Mouse (Mus musculus) CH12.LX (cell line): ENCODE measurements around the gene Evpl. TPM values are rescaled to one million over a fixed set of nuclear protein-coding genes. Genes with fewer than 3 reads are reported as not detected.

Source experiments
- DNase-seq: peaks from one replicate; pipeline ENCODE4 v3.0.0-alpha.2; 2013; ENCODE audit errors: extremely low read depth
- H3K27ac ChIP-seq: 2 replicates; pipeline ENCODE4 v1.5.1; 2012; ENCODE audit warnings: low read depth, mild to moderate bottlenecking, control low read depth, moderate library complexity; ENCODE audit not compliant: insufficient read depth
- H3K27me3 ChIP-seq: replicated peaks from 2 replicates; pipeline ENCODE3; 2012; ENCODE audit warnings: inconsistent platforms
- H3K36me3 ChIP-seq, 2 experiments: replicated peaks in 1 of 2; 2 replicates each; pipeline versions ENCODE3 to v1.6.1; 2012; ENCODE audit warnings: inconsistent platforms in 1 of 2, low read length in 1 of 2, mild to moderate bottlenecking in 1 of 2, mixed read lengths in 1 of 2, moderate library complexity in 1 of 2; ENCODE audit not compliant: control insufficient read depth in 1 of 2, insufficient read depth in 1 of 2
- H3K4me1 ChIP-seq, 2 experiments: 2 replicates each; pipeline ENCODE4 v1.6.1; 2012; ENCODE audit warnings: inconsistent platforms in 1 of 2, moderate library complexity in 1 of 2; ENCODE audit not compliant: insufficient read depth in 2 of 2, control insufficient read depth in 1 of 2
- H3K4me2 ChIP-seq: 2 replicates; pipeline ENCODE4 v1.6.1; 2012; ENCODE audit warnings: low read depth, mild to moderate bottlenecking, control low read depth; ENCODE audit not compliant: poor library complexity, insufficient read depth, severe bottlenecking
- H3K4me3 ChIP-seq, 3 experiments: fragments of 150-350 bp in 1 of 3; sonication (generic) in 1 of 3; replicated peaks in 1 of 3; 2 replicates each; pipeline versions ENCODE3 to v1.5.1; 2011 to 2012; ENCODE audit warnings: low read depth in 2 of 3, low read length in 2 of 3, mild to moderate bottlenecking in 2 of 3, moderate library complexity in 2 of 3, control low read depth in 1 of 3, improper control_type of control experiment in 1 of 3, inconsistent platforms in 1 of 3, mixed read lengths in 1 of 3; ENCODE audit not compliant: poor library complexity in 1 of 3
- H3K79me2 ChIP-seq: replicated peaks from 2 replicates; pipeline ENCODE4 v1.6.1; 2012; ENCODE audit warnings: mild to moderate bottlenecking, moderate library complexity; ENCODE audit not compliant: control insufficient read depth, poor library complexity, insufficient read depth, severe bottlenecking; ENCODE audit errors: extremely low read depth
- H3K9ac ChIP-seq: 2 replicates; pipeline ENCODE4 v1.6.1; 2012; ENCODE audit warnings: low read depth, mild to moderate bottlenecking, control low read depth, moderate library complexity; ENCODE audit not compliant: insufficient read depth
- H3K9me3 ChIP-seq: replicated peaks from 2 replicates; pipeline ENCODE3; 2012; ENCODE audit warnings: low read length, inconsistent platforms, mixed read lengths
- BHLHE40 ChIP-seq: IDR thresholded peaks from 2 replicates; pipeline ENCODE4 v1.6.1; 2011; ENCODE audit warnings: mild to moderate bottlenecking, low read depth, low read length, improper control_type of control experiment
- CHD1 ChIP-seq: IDR thresholded peaks from 2 replicates; pipeline ENCODE4 v1.6.1; 2012; ENCODE audit warnings: low read depth, low read length, improper control_type of control experiment, inconsistent platforms
- CHD2 ChIP-seq: IDR thresholded peaks from 2 replicates; pipeline ENCODE4 v1.6.1; 2011; ENCODE audit warnings: low read length, improper control_type of control experiment
- E2F4 ChIP-seq: IDR thresholded peaks from 2 replicates; pipeline ENCODE4 v1.6.1; 2011; ENCODE audit warnings: low read depth, low read length, improper control_type of control experiment; ENCODE audit not compliant: insufficient replicate concordance
- ELF1 ChIP-seq: IDR thresholded peaks from 2 replicates; pipeline ENCODE4 v1.6.1; 2014; ENCODE audit warnings: low read depth, mild to moderate bottlenecking, inconsistent platforms, low read length, improper control_type of control experiment
- JUN ChIP-seq: IDR thresholded peaks from 2 replicates; pipeline ENCODE4 v1.6.1; 2011; ENCODE audit warnings: low read depth, mild to moderate bottlenecking, low read length, improper control_type of control experiment, moderate library complexity; ENCODE audit not compliant: insufficient read depth
- KAT2A ChIP-seq: IDR thresholded peaks from 2 replicates; pipeline ENCODE4 v1.6.1; 2012; ENCODE audit warnings: low read length, improper control_type of control experiment, inconsistent platforms; ENCODE audit not compliant: insufficient replicate concordance
- MAFK ChIP-seq: IDR thresholded peaks from 2 replicates; pipeline ENCODE4 v1.6.1; 2011; ENCODE audit warnings: low read length, improper control_type of control experiment; ENCODE audit not compliant: insufficient replicate concordance
- MEF2A ChIP-seq: IDR thresholded peaks from 2 replicates; pipeline ENCODE4 v1.6.1; 2014; ENCODE audit warnings: low read depth, mild to moderate bottlenecking, inconsistent platforms, low read length, improper control_type of control experiment, borderline replicate concordance
- NRF1 ChIP-seq: IDR thresholded peaks from 2 replicates; pipeline ENCODE4 v1.6.1; 2014; ENCODE audit warnings: low read depth, mild to moderate bottlenecking, inconsistent platforms, low read length, improper control_type of control experiment, moderate library complexity
- PAX5 ChIP-seq: IDR thresholded peaks from 2 replicates; pipeline ENCODE4 v1.6.1; 2012; ENCODE audit warnings: low read length, inconsistent platforms, mixed read lengths
- RCOR1 ChIP-seq: conservative IDR thresholded peaks from 2 replicates; pipeline ENCODE4 v1.6.1; 2012; ENCODE audit warnings: low read depth, mild to moderate bottlenecking, inconsistent platforms, low read length, improper control_type of control experiment
- USF2 ChIP-seq: conservative IDR thresholded peaks from 2 replicates; pipeline ENCODE4 v1.6.1; 2011; ENCODE audit warnings: low read depth, low read length, improper control_type of control experiment
- ZMIZ1 ChIP-seq: IDR thresholded peaks from 2 replicates; pipeline ENCODE4 v1.6.1; 2012; ENCODE audit warnings: low read depth, mild to moderate bottlenecking, inconsistent platforms, low read length, improper control_type of control experiment
- dilution Hi-C: fragments of 300-500 bp; cut with MboI; formaldehyde crosslinking; loops from 2 replicates; pipeline ENCODE4 v1.14.3; 2020; ENCODE audit warnings: low sequenced_read_pairs; ENCODE audit not compliant: extremely low pct_unique_long_range_greater_than_20kb, extremely low pct_ligation_motif_present
- in situ Hi-C: fragments of 300-500 bp; cut with MboI; formaldehyde crosslinking; loops from 3 replicates; pipeline ENCODE4 v1.14.3; 2019; ENCODE audit warnings: low sequenced_read_pairs, low pct_ligation_motif_present, low pct_unique_long_range_greater_than_20kb, mixed read lengths
- polyA plus RNA-seq: library from polyadenylated mRNA; unstranded; fragments of >175 nt; gene quantifications from 2 replicates; pipeline ENCODE4 v1.2.1, GENCODE M21; 2012; ENCODE audit warnings: low read depth; ENCODE audit not compliant: insufficient read length
- total RNA-seq, 2 experiments: library from RNA; depleted of rRNA; stranded (reverse); fragments of 300-350 nt in 1 of 2; fragments of >200 nt in 1 of 2; gene quantifications; 2 replicates each; pipeline ENCODE4 v1.2.3; 2012 to 2014

Evpl gene
- total and polyA plus RNA-seq, 3 experiments: 0.21 to 0.23 TPM; not detected in 1

DNA sequence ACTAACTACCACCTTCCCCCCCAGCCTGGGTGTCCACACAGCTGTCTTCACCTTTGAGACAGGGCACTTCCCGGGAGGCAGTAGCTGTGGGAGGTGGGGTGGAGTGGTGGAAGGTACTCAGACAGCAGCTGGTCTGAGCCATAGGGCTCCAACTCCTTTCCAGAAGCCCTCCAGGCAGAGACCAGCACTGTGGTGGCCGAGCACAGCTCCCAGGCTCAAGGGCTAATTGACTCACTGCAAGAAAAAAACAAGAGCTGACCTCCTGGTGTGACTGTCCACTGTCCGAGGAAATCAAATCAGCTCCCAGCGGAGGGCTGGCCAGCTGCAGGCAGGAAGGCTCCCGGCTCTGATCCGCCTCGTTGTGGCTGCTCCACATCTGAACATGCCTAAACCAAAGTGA is 1.9 kb upstream of the Evpl start:
- H3K9me3 ChIP-seq: no peaks in the 10 kb centered on the region
- H3K36me3 ChIP-seq: peaks cover 11 to 22% of the 10 kb centered on the region in 2 experiments
- in situ Hi-C loops (no loop called here), dilution Hi-C loops (no loop called here)
- H3K4me1 ChIP-seq: peaks cover 7 to 10% of the 10 kb centered on the region in 2 experiments
- H3K9ac ChIP-seq: no peak overlapping the region
- no peaks in the 10 kb centered on the region for H3K79me2 ChIP-seq
- no peaks in the 10 kb centered on the region for H3K27me3 ChIP-seq
- DNase-seq: no peak
- TF ChIP-seq BHLHE40 (no peak), MAFK (no peak), CHD1 (no peak), CHD2 (no peak), PAX5 (no peak), NRF1 (no peak), MEF2A (no peak), ZMIZ1 (no peak), E2F4 (no peak)
- no peak overlapping the region for H3K4me2 ChIP-seq
- H3K27ac ChIP-seq: no peak overlapping the region
- no peak overlapping the region for H3K4me3 ChIP-seq

DNA sequence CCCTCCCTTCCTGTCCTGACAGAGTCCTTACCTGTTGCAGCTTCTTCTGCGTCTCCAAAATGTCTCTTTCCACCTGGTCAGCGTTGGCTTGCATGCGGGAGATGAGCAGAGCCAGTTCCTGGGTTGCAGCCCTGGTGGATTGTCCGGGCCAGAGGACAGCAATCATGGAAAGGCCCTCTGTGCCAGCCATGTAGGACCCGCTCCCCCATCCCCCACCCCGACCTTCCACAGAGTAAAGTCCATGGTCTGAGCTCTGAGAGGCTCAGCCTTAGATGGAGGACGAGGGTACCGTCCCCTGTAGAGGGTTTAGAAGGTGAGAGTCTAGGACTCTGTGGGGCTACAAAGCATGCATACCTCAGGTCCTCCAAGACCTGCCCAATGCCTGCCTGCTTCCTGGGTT is 3.0 kb downstream of the Evpl start:
- H3K4me3 ChIP-seq: no peak overlapping the region
- no peaks in the 10 kb centered on the region for H3K9me3 ChIP-seq
- H3K4me1 ChIP-seq: peaks cover 7% of the 10 kb centered on the region in 2 experiments
- no peaks in the 10 kb centered on the region for H3K27me3 ChIP-seq
- H3K4me2 ChIP-seq: no peak overlapping the region
- no peaks in the 10 kb centered on the region for H3K79me2 ChIP-seq
- no peak for DNase-seq
- H3K36me3 ChIP-seq: no peaks in the 10 kb centered on the region
- H3K9ac ChIP-seq: no peak overlapping the region
- no peak overlapping the region for H3K27ac ChIP-seq
- TF ChIP-seq KAT2A (no peak), RCOR1 (no peak), USF2 (no peak)
- in situ Hi-C loops (no loop called here), dilution Hi-C loops (no loop called here)

DNA sequence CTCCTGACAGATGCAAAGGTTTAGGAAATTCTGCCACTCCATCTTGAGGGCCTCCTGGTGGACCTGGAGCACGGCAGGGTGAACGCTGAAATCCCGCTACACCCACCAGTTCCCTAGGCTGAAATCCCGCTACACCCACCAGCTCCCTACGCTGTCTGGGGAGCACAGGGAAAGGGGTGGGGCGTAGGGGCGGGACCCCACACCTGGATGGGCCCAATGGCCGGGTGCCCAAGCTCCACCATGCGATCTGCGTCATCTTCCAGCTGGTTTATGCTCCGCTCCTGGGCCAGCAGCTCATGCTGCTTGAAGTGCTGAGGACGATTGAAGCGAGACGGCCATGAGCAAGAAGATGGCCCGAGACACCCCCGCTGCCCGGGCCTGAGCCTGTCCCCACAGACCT is 5.5 kb downstream of the Evpl start:
- no peaks in the 10 kb centered on the region for H3K36me3 ChIP-seq
- H3K27ac ChIP-seq: no peak overlapping the region
- H3K4me2 ChIP-seq: no peak overlapping the region
- TF ChIP-seq ELF1 (no peak), JUN (no peak)
- H3K4me1 ChIP-seq: peaks cover 0 to under 1% of the 10 kb centered on the region in 2 experiments; a peak in 1 of 4 replicates
- dilution Hi-C loops (no loop called here), in situ Hi-C loops (no loop called here)
- no peaks in the 10 kb centered on the region for H3K27me3 ChIP-seq
- H3K79me2 ChIP-seq: no peaks in the 10 kb centered on the region
- H3K9ac ChIP-seq: no peak overlapping the region
- H3K9me3 ChIP-seq: no peaks in the 10 kb centered on the region
- no peak overlapping the region for H3K4me3 ChIP-seq
- DNase-seq: no peak
